Mouse (Mus musculus) liver, embryonic 12.5 days (tissue): ENCODE data around the gene Csnk2b. TPM values are rescaled to one million over a fixed set of nuclear protein-coding genes. Genes with fewer than 3 reads are reported as not detected.

ENCODE experiments used
- ATAC-seq: fragments of 200-750 bp; cut with Nextera tagmentation; 2 replicates; pipeline ENCODE4 v1.8.0; 2017; ENCODE audit warnings: moderate number of reproducible peaks, mild to moderate bottlenecking, moderate library complexity
- H3K27ac ChIP-seq: fragments of 300-500 bp; sonication (generic); 2 replicates; pipeline ENCODE4 v1.5.1; 2016; ENCODE audit warnings: mild to moderate bottlenecking
- H3K27me3 ChIP-seq: fragments of 300-500 bp; sonication (generic); replicated peaks from 2 replicates; pipeline ENCODE4 v1.6.1; 2016; ENCODE audit warnings: mild to moderate bottlenecking, moderate library complexity
- H3K36me3 ChIP-seq: fragments of 300-500 bp; sonication (generic); 2 replicates; pipeline ENCODE4 v1.6.1; 2016; ENCODE audit warnings: mild to moderate bottlenecking, moderate library complexity
- H3K4me1 ChIP-seq: fragments of 300-500 bp; sonication (generic); 2 replicates; pipeline ENCODE4 v1.6.1; 2016
- H3K4me2 ChIP-seq: fragments of 300-500 bp; sonication (generic); 2 replicates; pipeline ENCODE4 v1.6.1; 2016; ENCODE audit warnings: mild to moderate bottlenecking, moderate library complexity
- H3K4me3 ChIP-seq: fragments of 300-500 bp; sonication (generic); 2 replicates; pipeline ENCODE4 v1.5.1; 2016; ENCODE audit warnings: mild to moderate bottlenecking, moderate library complexity
- H3K9ac ChIP-seq: fragments of 300-500 bp; sonication (generic); 2 replicates; pipeline ENCODE4 v1.6.1; 2016; ENCODE audit warnings: mild to moderate bottlenecking, moderate library complexity
- H3K9me3 ChIP-seq: fragments of 300-500 bp; sonication (generic); replicated peaks from 2 replicates; pipeline ENCODE4 v1.6.1; 2016; ENCODE audit warnings: mild to moderate bottlenecking, moderate library complexity
- WGBS: fragments of 180-500 bp; shearing (Covaris S2); methylation state at CpG from one replicate; pipeline ENCODE4 v1.1.7; 2016; ENCODE audit not compliant: insufficient replicate concordance; 5-methylcytosine and 5-hydroxymethylcytosine counted together
- polyA plus RNA-seq: library from polyadenylated mRNA; unstranded; fragments of >200 nt; fragmentation: Nextera tagmentation; extraction: Ambion mirVana; gene quantifications from 2 replicates; pipeline ENCODE4 v1.2.1, GENCODE M21; 2016

The Csnk2b gene
- polyA plus RNA-seq, 1 experiment from 2014 or later = 192 TPM

- Histone ChIP-seq H3K27ac (0 out of 2 replicates have a peak overlapping the region, but pooled peaks have one; percentile 7), H3K27me3 (no peaks in the 10 kb centered on the region), H3K4me3 (no peak overlapping the region), H3K36me3 (peaks cover 99% of the 10 kb centered on the region), H3K9me3 (no peaks in the 10 kb centered on the region), H3K9ac (no peak overlapping the region), H3K4me2 (no peak overlapping the region), H3K4me1 (peaks cover 9% of the 10 kb centered on the region; the same call in 1 of the 2 replicates)
- ATAC-seq = no peak
- 63% methylated on average over 5 of the region's 5 CpGs for WGBS
Measured at GRCm38 (mm10) chr17:35147922-35148639, 26.2 kb upstream of the Csnk2b start.

GRCm38 (mm10) chr17:35147348-35147747 lies 25.5 kb upstream of the Csnk2b start:
- H3K9ac ChIP-seq = no peak overlapping the region
- H3K27me3 ChIP-seq = no peaks in the 10 kb centered on the region
- peaks cover 9% of the 10 kb centered on the region; the same call in 1 of the 2 replicates for H3K4me1 ChIP-seq
- H3K27ac ChIP-seq = 0 out of 2 replicates have a peak overlapping the region, but pooled peaks have one; percentile 13
- no peaks in the 10 kb centered on the region for H3K9me3 ChIP-seq
- H3K4me3 ChIP-seq = no peak overlapping the region
- H3K4me2 ChIP-seq = no peak overlapping the region
- peaks cover 99% of the 10 kb centered on the region for H3K36me3 ChIP-seq
- 65% methylated on average over 3 of the region's 3 CpGs for WGBS
- ATAC-seq = no peak

GRCm38 (mm10) chr17:35146139-35146538 lies 24.3 kb upstream of the Csnk2b start:
- ATAC-seq = no peak
- Histone ChIP-seq H3K27me3 (no peaks in the 10 kb centered on the region), H3K9ac (no peak overlapping the region), H3K9me3 (no peaks in the 10 kb centered on the region), H3K4me1 (peaks cover 4% of the 10 kb centered on the region; the same call in 1 of the 2 replicates), H3K4me2 (no peak overlapping the region), H3K27ac (peak overlapping the region; percentile 1; the same call in 1 of the 2 replicates), H3K36me3 (peaks cover 99% of the 10 kb centered on the region), H3K4me3 (no peak overlapping the region)
- WGBS = 87% methylated on average over 5 of the region's 5 CpGs

GRCm38 (mm10) chr17:35141971-35142370 lies 20.1 kb upstream of the Csnk2b start:
- WGBS = 86% methylated on average over 6 of the region's 6 CpGs
- ATAC-seq = no peak

GRCm38 (mm10) chr17:35140490-35140996 lies 18.7 kb upstream of the Csnk2b start:
- 79% methylated on average over 16 of the region's 16 CpGs for WGBS
- Histone ChIP-seq H3K27me3 (no peaks in the 10 kb centered on the region), H3K9ac (no peak overlapping the region), H3K4me3 (no peak overlapping the region), H3K4me1 (peaks cover 17% of the 10 kb centered on the region), H3K9me3 (no peaks in the 10 kb centered on the region), H3K36me3 (peaks cover 82% of the 10 kb centered on the region), H3K27ac (no peak overlapping the region), H3K4me2 (no peak overlapping the region)
- no peak for ATAC-seq

More at GRCm38 (mm10) chr17:35141971-35142370, 20.1 kb upstream of the Csnk2b start:
- Histone ChIP-seq H3K4me1 (peaks cover 7% of the 10 kb centered on the region), H3K36me3 (peaks cover 96% of the 10 kb centered on the region), H3K9ac (no peak overlapping the region), H3K27ac (no peak overlapping the region), H3K9me3 (no peaks in the 10 kb centered on the region), H3K27me3 (no peaks in the 10 kb centered on the region), H3K4me3 (no peak overlapping the region), H3K4me2 (no peak overlapping the region)

GRCm38 (mm10) chr17:35139269-35139668 lies 17.4 kb upstream of the Csnk2b start:
- no peaks in the 10 kb centered on the region for H3K9me3 ChIP-seq
- no peak overlapping the region for H3K9ac ChIP-seq
- H3K4me1 ChIP-seq = peaks cover 20% of the 10 kb centered on the region
- no peak for ATAC-seq
- WGBS = 87% methylated on average over 3 of the region's 3 CpGs
- no peak overlapping the region for H3K4me2 ChIP-seq
- H3K4me3 ChIP-seq = no peak overlapping the region
- no peak overlapping the region for H3K27ac ChIP-seq
- H3K36me3 ChIP-seq = peaks cover 69% of the 10 kb centered on the region
- no peaks in the 10 kb centered on the region for H3K27me3 ChIP-seq

GRCm38 (mm10) chr17:35135591-35136320 lies 13.9 kb upstream of the Csnk2b start:
- H3K9me3 ChIP-seq = no peaks in the 10 kb centered on the region
- H3K9ac ChIP-seq = peak overlapping the region; percentile 81
- peak overlapping the region; percentile 77 for H3K4me2 ChIP-seq
- peak overlapping the region; percentile 86 for H3K4me3 ChIP-seq
- WGBS = 1% methylated on average over 40 of the region's 43 CpGs
- H3K4me1 ChIP-seq = peaks cover 27% of the 10 kb centered on the region
- peaks cover 38% of the 10 kb centered on the region for H3K36me3 ChIP-seq
- H3K27ac ChIP-seq = peak overlapping the region; percentile 90
- H3K27me3 ChIP-seq = no peaks in the 10 kb centered on the region
- peak; percentile 52 for ATAC-seq

- peak; percentile 90 for ATAC-seq
- Histone ChIP-seq H3K4me1 (peaks cover 30% of the 10 kb centered on the region), H3K27me3 (no peaks in the 10 kb centered on the region), H3K9ac (peak within 1 kb of the TSS; percentile 81), H3K4me2 (peak within 1 kb of the TSS; percentile 77), H3K9me3 (no peaks in the 10 kb centered on the region), H3K36me3 (peaks cover 36% of the 10 kb centered on the region), H3K27ac (peak within 1 kb of the TSS; percentile 90), H3K4me3 (peak within 1 kb of the TSS; percentile 86)
- under 1% methylated on average over 63 of the region's 66 CpGs for WGBS
Measured at GRCm38 (mm10) chr17:35134801-35135590, 13.1 kb upstream of the Csnk2b start, which contains the start of gene Bag6. Gene Bag6 (plus strand): TSS chr17:35135178.

GRCm38 (mm10) chr17:35133517-35133916 lies 11.7 kb upstream of the Csnk2b start:
- Histone ChIP-seq H3K27ac (no peak overlapping the region), H3K9ac (no peak overlapping the region), H3K36me3 (peaks cover 35% of the 10 kb centered on the region), H3K4me3 (no peak overlapping the region), H3K4me2 (peak overlapping the region; percentile 77; the same call in 1 of the 2 replicates), H3K4me1 (peaks cover 37% of the 10 kb centered on the region), H3K27me3 (no peaks in the 10 kb centered on the region), H3K9me3 (no peaks in the 10 kb centered on the region)
- ATAC-seq = no peak
- WGBS = 92% methylated on average over 7 of the region's 7 CpGs

GRCm38 (mm10) chr17:35132174-35132560 lies 10.3 kb upstream of the Csnk2b start:
- H3K27me3 ChIP-seq = no peaks in the 10 kb centered on the region

GRCm38 (mm10) chr17:35131500-35132173 lies 9.8 kb upstream of the Csnk2b start, which contains the start of gene Apom:
Gene Apom (minus strand): TSS chr17:35132050.
- Histone ChIP-seq H3K4me1 (peaks cover 43% of the 10 kb centered on the region), H3K27ac (peak within 1 kb of the TSS; percentile 74), H3K36me3 (peaks cover 34% of the 10 kb centered on the region), H3K9me3 (no peaks in the 10 kb centered on the region), H3K4me2 (peak within 1 kb of the TSS; percentile 47), H3K4me3 (peak within 1 kb of the TSS; percentile 41), H3K9ac (peak within 1 kb of the TSS; percentile 9; the same call in 1 of the 2 replicates), H3K27me3 (no peaks in the 10 kb centered on the region)
- WGBS = 74% methylated on average over 15 of the region's 15 CpGs
- no peak for ATAC-seq

More at GRCm38 (mm10) chr17:35132174-35132560, 10.3 kb upstream of the Csnk2b start:
- Histone ChIP-seq H3K4me2 (no peak overlapping the region), H3K4me1 (peaks cover 43% of the 10 kb centered on the region), H3K4me3 (no peak overlapping the region), H3K36me3 (peaks cover 33% of the 10 kb centered on the region), H3K9ac (no peak overlapping the region), H3K9me3 (no peaks in the 10 kb centered on the region), H3K27ac (peak overlapping the region; percentile 74)
- ATAC-seq = no peak
- WGBS = 65% methylated on average over 3 of the region's 3 CpGs
